Mouse (Mus musculus): ENCODE results near the gene Mtnr1b. TPM values are rescaled to one million over a fixed set of nuclear protein-coding genes. Genes with fewer than 3 reads are reported as not detected.

Gene Mtnr1b
- not detected for total RNA-seq (2023)

GRCm38 (mm10) chr9:15874506-15875160 is at the start of gene Mtnr1b:
TSS of gene Mtnr1b (minus strand) at chr9:15874556.

Other genes starting within 250 kb of the Mtnr1b start
- not detected for gene Deup1, start 246.6 kb downstream of the Mtnr1b start, total RNA-seq (2023)
- gene Slc36a4, start 164.8 kb downstream of the Mtnr1b start, total RNA-seq (2023), result 10 to 100 TPM; 17.4 to 19.6 TPM